20 mouse cellular contexts compared by ENCODE assay signal in the genomic region with DNA sequence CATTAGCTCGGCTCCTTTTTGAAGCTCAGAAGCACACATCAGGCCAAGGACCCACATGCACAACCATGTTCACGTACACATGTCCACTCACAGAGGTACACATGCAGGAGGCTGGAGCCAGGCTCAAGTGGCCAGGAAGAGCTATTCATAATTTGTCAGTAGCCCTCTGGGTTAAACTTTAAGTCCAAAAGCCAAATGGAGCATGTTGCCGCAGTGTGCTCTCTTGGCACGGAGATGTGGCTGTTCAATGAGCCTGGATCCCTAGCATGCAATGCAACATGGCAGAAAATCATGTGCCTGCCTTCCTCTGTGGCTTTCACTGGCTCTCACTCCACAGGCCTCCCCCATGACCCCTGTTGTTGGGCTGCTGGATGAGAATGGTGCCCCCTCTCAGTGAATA. TPM values are rescaled to one million over a fixed set of nuclear protein-coding genes. Genes with fewer than 3 reads are reported as not detected.
DNase-seq lines count a peak whose midpoint lies in the region; ATAC-seq and TF ChIP-seq lines count a peak whose summit lies in the region.
"Had no signal": no experiment of that assay in that cellular context is flagged by ENCODE, and none has a peak within 500 bp of the region (broad histone marks: within the 10 kb centered on the region; RNA-seq: fewer than 3 reads in every experiment).

No protein-coding gene starts in this region.

- no peaks in the 10 kb centered on the region for H3K9me3 ChIP-seq in kidney, embryonic 14.5 days (ENCODE audit: control insufficient read depth, low read length)
- H3K9me3 ChIP-seq in kidney, embryonic 15.5 days (replicated peaks) = no peaks in the 10 kb centered on the region
- H3K9me3 ChIP-seq: G1E had no signal

- peak; percentile 60 to 70 for DNase-seq in cerebellum, postnatal 10 days
- no peak for DNase-seq in cerebellum, adult 8-10 months
- DNase-seq in kidney, adult 11 months = peak; percentile 6
- peak; percentile 23 for DNase-seq in kidney, adult 2 months
- DNase-seq: adrenal gland, adult 2 months; adrenal gland, adult 8-10 months; adrenal gland, postnatal 10 days; adrenal gland, postnatal 14 days; adrenal gland, postnatal 25 days; adrenal gland, postnatal 36 days; B cell, adult 2 months; cerebellum, adult 11 months; cerebellum, adult 11-12 months; cerebellum, adult 18-20 months had no signal

- H3K4me2 ChIP-seq in kidney, embryonic 14.5 days (replicated peaks; ENCODE audit: low read depth, low read length) = no peak overlapping the region
- H3K4me2 ChIP-seq in kidney, embryonic 15.5 days = no peak overlapping the region

- no peak for ATAC-seq in kidney, embryonic 14.5 days (ENCODE audit: low FRiP score, low TSS enrichment)
- no peak for ATAC-seq in kidney, embryonic 15.5 days (replicated peaks; ENCODE audit: low FRiP score)
- ATAC-seq: activated CD4-positive, CD25-positive, alpha-beta regulatory T cell, adult 4 months; CD4-positive, CD25-positive, alpha-beta regulatory T cell, adult 4 months; Patski had no signal

- no peak for TF ChIP-seq CTCF in kidney, adult 2 months (conservative IDR thresholded peaks at IDR 0.05; ENCODE audit: insufficient read depth, insufficient read length, low read depth, low read length)

- no peaks in the 10 kb centered on the region for H3K27me3 ChIP-seq in kidney, embryonic 14.5 days (ENCODE audit: control insufficient read depth, insufficient read depth, low read length)
- H3K27me3 ChIP-seq in kidney, adult 2 months (replicated peaks; ENCODE audit: control insufficient read depth, insufficient read depth, low read length) = no peaks in the 10 kb centered on the region
- H3K27me3 ChIP-seq in kidney, embryonic 15.5 days = no peaks in the 10 kb centered on the region
- H3K27me3 ChIP-seq: Patski had no signal

- no peak overlapping the region for H3K4me3 ChIP-seq in kidney, embryonic 14.5 days (ENCODE audit: low read length)
- no peak overlapping the region for H3K4me3 ChIP-seq in kidney, adult 2 months (ENCODE audit: insufficient read depth, low read depth, low read length)
- H3K4me3 ChIP-seq in kidney, embryonic 15.5 days (replicated peaks) = no peak overlapping the region

- no peak overlapping the region for H3K27ac ChIP-seq in kidney, embryonic 14.5 days (ENCODE audit: low read depth, low read length)
- no peak overlapping the region for H3K27ac ChIP-seq in kidney, adult 2 months (ENCODE audit: insufficient read depth, low read depth, low read length)
- no peak overlapping the region for H3K27ac ChIP-seq in kidney, embryonic 15.5 days

- WGBS in kidney, embryonic 14.5 days = 88% methylated on average over 4 of the region's 4 CpGs
- WGBS in kidney, adult 2 months = 86% methylated on average over 4 of the region's 4 CpGs
- WGBS in kidney, embryonic 15.5 days = 89% methylated on average over 4 of the region's 4 CpGs

- H3K9ac ChIP-seq in kidney, embryonic 14.5 days (ENCODE audit: low read depth, low read length) = no peak overlapping the region
- H3K9ac ChIP-seq in kidney, embryonic 15.5 days = no peak overlapping the region

- no peaks in the 10 kb centered on the region for H3K36me3 ChIP-seq in kidney, embryonic 14.5 days (ENCODE audit: control insufficient read depth, insufficient read depth, low read length)
- H3K36me3 ChIP-seq in kidney, adult 2 months (ENCODE audit: control insufficient read depth, insufficient read depth, low read length) = no peaks in the 10 kb centered on the region
- H3K36me3 ChIP-seq in kidney, embryonic 15.5 days = no peaks in the 10 kb centered on the region
- H3K36me3 ChIP-seq: G1E had no signal

- no peak for TF ChIP-seq POLR2A in kidney, adult 2 months (IDR thresholded peaks at IDR 0.05; ENCODE audit: low read depth, low read length)

- no peaks in the 10 kb centered on the region for H3K4me1 ChIP-seq in kidney, embryonic 14.5 days (ENCODE audit: control insufficient read depth, insufficient read depth, low read length)
- H3K4me1 ChIP-seq in kidney, adult 2 months (ENCODE audit: control insufficient read depth, insufficient read depth, low read length) = no peaks in the 10 kb centered on the region
- H3K4me1 ChIP-seq in kidney, embryonic 15.5 days = no peaks in the 10 kb centered on the region

RNA-seq across cellular contexts. Expression of gene Insyn1, which starts 57.6 kb away (rescaled TPM):
- 3.0 and 4.0 TPM in 2 replicates for polyA plus RNA-seq in kidney, embryonic 14.5 days (2014; fragmentation: Nextera tagmentation; extraction: Ambion mirVana)
- 2.7 and 2.9 TPM in 2 replicates for polyA plus RNA-seq in kidney, adult 2 months (2012; rRNA removed)
- polyA plus RNA-seq in kidney, embryonic 15.5 days (2015; fragmentation: Nextera tagmentation; extraction: Ambion mirVana) = 1.4 and 2.3 TPM in 2 replicates
- polyA plus RNA-seq: activated CD4-positive, CD25-positive, alpha-beta regulatory T cell, adult 4 months; CD4-positive, CD25-positive, alpha-beta regulatory T cell, adult 4 months; G1E had no signal
